Mouse (Mus musculus): ENCODE data around the gene Gpatch4. TPM values are rescaled to one million over a fixed set of nuclear protein-coding genes. Genes with fewer than 3 reads are reported as not detected.

The Gpatch4 gene
- total RNA-seq (2021), result 1 to 10 TPM; 6.6 to 9.0 TPM
- long read RNA-seq, experiment 1, partial matches to known transcripts, result 0 of 6 reads
- long read RNA-seq, experiment 1, other reads (novel, unspliced or antisense), result 0 of 6 reads
- long read RNA-seq, experiment 2, partial matches to known transcripts, result 0 of 4 reads
- long read RNA-seq, experiment 2, other reads (novel, unspliced or antisense), result 0 of 4 reads

GRCm38 (mm10) chr3:88042661-88043421 lies at the start of gene Gpatch4:
Gene Gpatch4 (plus strand): TSS chr3:88043108.
- intact Hi-C loops (cut with DNase I), result no loop called here
- DNase-seq, result peak; percentile 82 to 91

- intact Hi-C loops (cut with DNase I), result no loop called here
- DNase-seq, result peak in 1 of 2 experiments; percentile 66
These were observed 49.5 kb upstream of the Gpatch4 start for GRCm38 (mm10) chr3:87993436-87993835.

GRCm38 (mm10) chr3:87995331-87995730 lies 47.6 kb upstream of the Gpatch4 start:
- intact Hi-C loops (cut with DNase I), result loop anchor here (5.0 kb wide), 1 partner anchor 33 kb away; no protein-coding TSS in a partner anchor
- no peak for DNase-seq

GRCm38 (mm10) chr3:87996401-87996800 lies 46.5 kb upstream of the Gpatch4 start:
- intact Hi-C loops (cut with DNase I), result loop anchor here (5.0 kb wide), 1 partner anchor 34 kb away; no protein-coding TSS in a partner anchor
- DNase-seq, result no peak

- intact Hi-C loops (cut with DNase I), result loop anchor here (5.0 kb wide), 1 partner anchor 35 kb away; no protein-coding TSS in a partner anchor
- DNase-seq, result peak in 1 of 2 experiments; percentile 61
These were observed 45.8 kb upstream of the Gpatch4 start for GRCm38 (mm10) chr3:87996971-87997614.

GRCm38 (mm10) chr3:87998747-87999146 lies 44.2 kb upstream of the Gpatch4 start:
- DNase-seq, result no peak
- intact Hi-C loops (cut with DNase I), result loop anchor here (5.0 kb wide), 1 partner anchor 36 kb away; no protein-coding TSS in a partner anchor

- no peak for DNase-seq
- intact Hi-C loops (cut with DNase I), result loop anchor here (5.0 kb wide), 1 partner anchor 37 kb away; no protein-coding TSS in a partner anchor
These were observed 43.5 kb upstream of the Gpatch4 start for GRCm38 (mm10) chr3:87999243-87999895.

- intact Hi-C loops (cut with DNase I), result loop anchor here (10.0 kb wide), 1 partner anchor 195 kb away; no protein-coding TSS in a partner anchor
- DNase-seq, result no peak
These were observed 42.7 kb upstream of the Gpatch4 start, which contains the start of gene Bcan for GRCm38 (mm10) chr3:88000181-88000580. Gene Bcan (minus strand): TSS chr3:88000230.

- DNase-seq, result no peak
- intact Hi-C loops (cut with DNase I), result loop anchor here (10.0 kb wide), 1 partner anchor 194 kb away; no protein-coding TSS in a partner anchor
These were observed 41.9 kb upstream of the Gpatch4 start for GRCm38 (mm10) chr3:88000816-88001595.

- DNase-seq, result peak in 1 of 2 experiments; percentile 40
- intact Hi-C loops (cut with DNase I), result loop anchor here (10.0 kb wide), 1 partner anchor 192 kb away; no protein-coding TSS in a partner anchor
These were observed 40.5 kb upstream of the Gpatch4 start for GRCm38 (mm10) chr3:88002291-88002976.

- intact Hi-C loops (cut with DNase I), result loop anchor here (10.0 kb wide), 1 partner anchor 189 kb away; no protein-coding TSS in a partner anchor
These were observed 36.8 kb upstream of the Gpatch4 start for GRCm38 (mm10) chr3:88005822-88006786.

GRCm38 (mm10) chr3:88010634-88011265 lies 32.2 kb upstream of the Gpatch4 start:
- intact Hi-C loops (cut with DNase I), result loop anchor here (1.0 kb wide), 1 partner anchor 61 kb away; no protein-coding TSS in a partner anchor
- peak in 1 of 2 experiments; percentile 34 for DNase-seq

More at GRCm38 (mm10) chr3:88005822-88006786, 36.8 kb upstream of the Gpatch4 start:
- DNase-seq, result no peak

GRCm38 (mm10) chr3:88022322-88023191 lies 20.4 kb upstream of the Gpatch4 start:
- intact Hi-C loops (cut with DNase I), result no loop called here
- DNase-seq, result peak; percentile 87 to 88

- intact Hi-C loops (cut with DNase I), result no loop called here
- no peak for DNase-seq
These were observed 19.5 kb upstream of the Gpatch4 start for GRCm38 (mm10) chr3:88023192-88024074.

- intact Hi-C loops (cut with DNase I), result loop anchor here (5.0 kb wide), 1 partner anchor 45 kb away; no protein-coding TSS in a partner anchor
- no peak for DNase-seq
These were observed 16.1 kb upstream of the Gpatch4 start for GRCm38 (mm10) chr3:88026823-88027222.

All from heart, postnatal 14 days (tissue).